Mouse (Mus musculus): ENCODE data around the gene Ehhadh. TPM values are rescaled to one million over a fixed set of nuclear protein-coding genes. Genes with fewer than 3 reads are reported as not detected.

The Ehhadh gene
- total RNA-seq, 2 experiments from 2014 or later: 3.1 to 7.5 TPM

GRCm38 (mm10) chr16:21742191-21742870 lies 45.3 kb downstream of the Ehhadh start:
- intact Hi-C loops (cut with DNase I): no loop called here
- no peak for DNase-seq

GRCm38 (mm10) chr16:21741542-21741941 lies 46.1 kb downstream of the Ehhadh start:
- no peak for DNase-seq
- intact Hi-C loops (cut with DNase I): no loop called here

- DNase-seq: no peak
- intact Hi-C loops (cut with DNase I): no loop called here
Measured at GRCm38 (mm10) chr16:21735638-21736037, 52.0 kb downstream of the Ehhadh start.

- intact Hi-C loops (cut with DNase I): loop anchor here (2.0 kb wide), 1 partner anchor 113 kb away; no protein-coding TSS in a partner anchor
- DNase-seq: peak; percentile 18 to 69
Measured at GRCm38 (mm10) chr16:21727897-21728364, 59.7 kb downstream of the Ehhadh start.

GRCm38 (mm10) chr16:21727421-21727820 lies 60.2 kb downstream of the Ehhadh start:
- no peak for DNase-seq
- intact Hi-C loops (cut with DNase I): no loop called here

- intact Hi-C loops (cut with DNase I): no loop called here
- DNase-seq: no peak
Measured at GRCm38 (mm10) chr16:21724261-21724660, 63.3 kb downstream of the Ehhadh start.

- DNase-seq: no peak
- intact Hi-C loops (cut with DNase I): no loop called here
Measured at GRCm38 (mm10) chr16:21719770-21720169, 67.8 kb downstream of the Ehhadh start.

GRCm38 (mm10) chr16:21714516-21714915 lies 73.1 kb downstream of the Ehhadh start:
- DNase-seq: no peak
- intact Hi-C loops (cut with DNase I): no loop called here

Other genes starting within 250 kb of the Ehhadh start
- gene 2510009E07Rik, start 93.1 kb downstream of the Ehhadh start, total RNA-seq (2021): 10 to 100 TPM; 21.3 to 21.6 TPM
- gene Map3k13, start 6.5 kb upstream of the Ehhadh start, total RNA-seq (2021): under 1 TPM; 0.41 to 0.42 TPM
- 1 to 10 TPM; 2.8 to 5.0 TPM for gene Tmem41a, start 159.7 kb upstream of the Ehhadh start, total RNA-seq (2021)
- not detected for gene Liph, start 207.9 kb upstream of the Ehhadh start, total RNA-seq (2021)
- gene Senp2, start 221.7 kb upstream of the Ehhadh start, total RNA-seq (2021): 10 to 100 TPM; 25.3 to 27.4 TPM